Mouse (Mus musculus): ENCODE results near the gene Elp1. TPM values are rescaled to one million over a fixed set of nuclear protein-coding genes. Genes with fewer than 3 reads are reported as not detected.

Gene Elp1
- polyA plus RNA-seq, 1 experiment from 2014 or later, result 25.5 TPM

DNA sequence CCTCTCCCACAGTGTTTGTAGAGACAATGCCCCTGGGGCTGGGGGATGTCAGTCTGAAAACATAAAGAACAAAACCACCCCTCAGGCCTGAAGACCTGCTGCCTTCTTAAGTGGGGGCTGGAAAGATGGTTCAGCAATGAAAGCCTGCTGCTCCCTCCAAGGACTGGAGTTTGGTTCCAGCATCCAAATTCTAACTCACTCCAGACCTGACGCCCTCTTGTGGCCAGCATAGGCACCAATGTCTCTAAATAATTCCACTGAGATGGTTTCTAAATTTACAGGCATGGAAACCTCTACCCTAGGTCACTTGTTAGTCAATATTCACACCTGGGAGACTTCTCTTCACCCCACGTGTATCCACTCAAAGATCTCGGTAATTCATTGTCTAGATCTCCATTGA is 80.7 kb downstream of the Elp1 start:
- WGBS, result 36% methylated on average over 3 of the region's 3 CpGs
- Histone ChIP-seq H3K27ac (ENCODE audit: low read length) (no peak overlapping the region), H3K36me3 (ENCODE audit: control insufficient read depth, insufficient read depth, low read length) (no peaks in the 10 kb centered on the region), H3K4me1 (ENCODE audit: control insufficient read depth, insufficient read depth, low read length) (no peaks in the 10 kb centered on the region), H3K9ac (ENCODE audit: low read depth, low read length) (no peak overlapping the region), H3K27me3 (replicated peaks; ENCODE audit: control insufficient read depth, insufficient read depth, low read length) (no peaks in the 10 kb centered on the region), H3K9me3 (ENCODE audit: control insufficient read depth, low read length) (no peaks in the 10 kb centered on the region), H3K4me3 (ENCODE audit: low read length) (no peak overlapping the region), H3K4me2 (ENCODE audit: low read depth, low read length) (no peak overlapping the region)
- ATAC-seq, result no peak

- H3K4me1 ChIP-seq (ENCODE audit: control insufficient read depth, insufficient read depth, low read length), result no peaks in the 10 kb centered on the region
- no peak overlapping the region for H3K4me3 ChIP-seq (ENCODE audit: low read length)
- H3K27me3 ChIP-seq (replicated peaks; ENCODE audit: control insufficient read depth, insufficient read depth, low read length), result no peaks in the 10 kb centered on the region
- H3K9ac ChIP-seq (ENCODE audit: low read depth, low read length), result no peak overlapping the region
- no peak overlapping the region for H3K27ac ChIP-seq (ENCODE audit: low read length)
- no peak overlapping the region for H3K4me2 ChIP-seq (ENCODE audit: low read depth, low read length)
- WGBS, result 78% methylated on average over 9 of the region's 9 CpGs
- ATAC-seq, result no peak
- H3K9me3 ChIP-seq (ENCODE audit: control insufficient read depth, low read length), result no peaks in the 10 kb centered on the region
- no peaks in the 10 kb centered on the region for H3K36me3 ChIP-seq (ENCODE audit: control insufficient read depth, insufficient read depth, low read length)
Measured at GRCm38 (mm10) chr4:56720403-56720802, 81.7 kb downstream of the Elp1 start.

DNA sequence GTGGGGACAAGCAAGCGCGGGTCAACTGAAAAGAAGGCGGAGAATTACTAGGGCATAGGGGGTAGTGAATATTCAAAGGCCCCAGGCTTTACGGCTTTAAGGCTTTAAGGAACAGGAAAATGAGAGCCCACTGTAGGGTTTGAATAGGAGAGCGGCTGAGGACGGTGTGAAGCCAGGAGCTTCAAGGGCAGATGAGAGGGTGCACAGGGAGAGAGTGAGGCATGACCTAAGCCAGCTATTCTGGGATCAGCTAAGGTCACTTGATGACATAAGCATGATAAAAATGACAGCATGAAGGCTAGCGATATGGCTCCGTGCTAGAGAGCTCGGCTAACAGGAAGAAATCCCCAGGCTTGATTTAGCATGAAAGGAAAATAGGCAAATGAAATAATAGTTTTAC is 82.7 kb downstream of the Elp1 start:
- H3K36me3 ChIP-seq (ENCODE audit: control insufficient read depth, insufficient read depth, low read length), result no peaks in the 10 kb centered on the region
- H3K9me3 ChIP-seq (ENCODE audit: control insufficient read depth, low read length), result no peaks in the 10 kb centered on the region
- no peaks in the 10 kb centered on the region for H3K4me1 ChIP-seq (ENCODE audit: control insufficient read depth, insufficient read depth, low read length)
- 64% methylated on average over 9 of the region's 9 CpGs for WGBS
- no peak overlapping the region for H3K4me2 ChIP-seq (ENCODE audit: low read depth, low read length)
- no peak overlapping the region for H3K27ac ChIP-seq (ENCODE audit: low read length)
- H3K9ac ChIP-seq (ENCODE audit: low read depth, low read length), result no peak overlapping the region
- H3K27me3 ChIP-seq (replicated peaks; ENCODE audit: control insufficient read depth, insufficient read depth, low read length), result no peaks in the 10 kb centered on the region
- ATAC-seq, result no peak
- no peak overlapping the region for H3K4me3 ChIP-seq (ENCODE audit: low read length)

DNA sequence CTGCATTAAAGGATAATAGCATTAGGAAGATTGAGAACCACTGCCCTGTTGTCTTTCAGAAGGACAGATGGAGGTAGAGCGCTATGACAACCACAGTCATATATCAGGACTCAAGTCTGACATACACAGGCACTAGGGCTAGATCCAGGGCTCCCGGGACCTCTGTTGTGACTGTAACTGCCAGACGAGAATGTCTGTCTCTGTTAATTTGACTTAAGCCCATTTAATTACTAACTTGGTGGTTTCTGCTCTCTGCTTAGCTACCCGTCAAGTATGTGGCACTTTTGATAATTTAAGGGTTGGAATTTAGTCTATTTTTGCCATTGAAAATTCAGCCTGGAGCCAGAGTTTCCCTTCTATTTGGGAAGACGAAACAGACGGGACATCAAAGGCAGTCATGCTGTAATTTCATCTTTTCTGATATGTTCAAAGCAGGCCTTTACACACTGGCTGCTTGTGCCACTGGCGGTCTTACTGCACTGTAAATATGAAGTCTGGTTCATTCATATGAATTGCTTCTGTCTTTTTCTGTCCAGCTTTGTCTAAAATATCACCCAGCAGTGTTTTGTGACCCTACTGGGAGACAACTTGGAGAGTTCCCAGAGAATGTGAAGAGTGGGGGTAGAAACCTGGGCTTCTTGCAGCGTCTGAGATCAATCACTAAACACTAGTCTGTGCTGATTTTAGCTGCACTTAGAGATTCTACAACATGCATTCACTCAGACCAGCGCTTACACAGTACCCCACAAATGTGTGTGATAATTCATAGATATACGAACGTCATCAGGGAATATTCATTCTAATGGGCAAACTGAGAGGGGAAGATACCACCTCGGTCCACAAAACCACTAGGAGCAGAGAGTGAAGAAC is 83.3 kb downstream of the Elp1 start:
- Histone ChIP-seq H3K27ac (ENCODE audit: low read length) (no peak overlapping the region), H3K36me3 (ENCODE audit: control insufficient read depth, insufficient read depth, low read length) (no peaks in the 10 kb centered on the region), H3K4me3 (ENCODE audit: low read length) (no peak overlapping the region), H3K27me3 (replicated peaks; ENCODE audit: control insufficient read depth, insufficient read depth, low read length) (no peaks in the 10 kb centered on the region), H3K9ac (ENCODE audit: low read depth, low read length) (no peak overlapping the region), H3K4me2 (ENCODE audit: low read depth, low read length) (no peak overlapping the region), H3K4me1 (ENCODE audit: control insufficient read depth, insufficient read depth, low read length) (no peaks in the 10 kb centered on the region), H3K9me3 (ENCODE audit: control insufficient read depth, low read length) (no peaks in the 10 kb centered on the region)
- WGBS, result 62% methylated on average over 12 of the region's 12 CpGs
- no peak for ATAC-seq

GRCm38 (mm10) chr4:56717932-56718331 is 84.2 kb downstream of the Elp1 start:
- Histone ChIP-seq H3K4me3 (ENCODE audit: low read length) (no peak overlapping the region), H3K27ac (ENCODE audit: low read length) (no peak overlapping the region), H3K9ac (ENCODE audit: low read depth, low read length) (no peak overlapping the region), H3K36me3 (ENCODE audit: control insufficient read depth, insufficient read depth, low read length) (no peaks in the 10 kb centered on the region), H3K27me3 (replicated peaks; ENCODE audit: control insufficient read depth, insufficient read depth, low read length) (no peaks in the 10 kb centered on the region), H3K9me3 (ENCODE audit: control insufficient read depth, low read length) (no peaks in the 10 kb centered on the region), H3K4me2 (ENCODE audit: low read depth, low read length) (no peak overlapping the region), H3K4me1 (ENCODE audit: control insufficient read depth, insufficient read depth, low read length) (no peaks in the 10 kb centered on the region)
- WGBS, result 83% methylated on average over 3 of the region's 3 CpGs
- no peak for ATAC-seq

DNA sequence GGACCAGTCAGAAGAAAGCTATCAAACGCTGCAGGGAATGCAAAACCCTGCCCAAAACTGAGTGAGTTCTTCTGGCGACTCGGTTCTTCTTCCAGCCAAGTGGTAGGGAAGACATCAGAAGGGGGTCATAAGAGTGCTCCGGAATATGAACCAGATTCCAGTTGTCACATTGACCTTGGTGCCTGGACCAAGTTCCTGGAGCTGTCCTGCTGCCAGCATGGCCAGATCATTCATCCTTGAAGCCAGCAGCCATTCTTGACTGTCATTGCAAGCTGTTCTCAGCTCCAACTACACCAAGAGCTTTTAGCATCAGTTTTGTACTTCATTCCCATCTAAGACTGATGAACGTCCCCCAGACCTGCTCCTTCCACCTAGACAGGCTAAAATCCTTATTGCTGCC is 85.3 kb downstream of the Elp1 start:
- no peak for ATAC-seq
- Histone ChIP-seq H3K27me3 (replicated peaks; ENCODE audit: control insufficient read depth, insufficient read depth, low read length) (no peaks in the 10 kb centered on the region), H3K4me1 (ENCODE audit: control insufficient read depth, insufficient read depth, low read length) (no peaks in the 10 kb centered on the region), H3K9ac (ENCODE audit: low read depth, low read length) (no peak overlapping the region), H3K9me3 (ENCODE audit: control insufficient read depth, low read length) (no peaks in the 10 kb centered on the region), H3K4me3 (ENCODE audit: low read length) (no peak overlapping the region), H3K27ac (ENCODE audit: low read length) (no peak overlapping the region), H3K4me2 (ENCODE audit: low read depth, low read length) (no peak overlapping the region), H3K36me3 (ENCODE audit: control insufficient read depth, insufficient read depth, low read length) (no peaks in the 10 kb centered on the region)
- WGBS, result 50% methylated on average over 5 of the region's 5 CpGs

- Histone ChIP-seq H3K36me3 (ENCODE audit: control insufficient read depth, insufficient read depth, low read length) (no peaks in the 10 kb centered on the region), H3K27ac (ENCODE audit: low read length) (no peak overlapping the region), H3K9ac (ENCODE audit: low read depth, low read length) (no peak overlapping the region), H3K4me2 (ENCODE audit: low read depth, low read length) (no peak overlapping the region), H3K4me1 (ENCODE audit: control insufficient read depth, insufficient read depth, low read length) (no peaks in the 10 kb centered on the region), H3K4me3 (ENCODE audit: low read length) (no peak overlapping the region), H3K9me3 (ENCODE audit: control insufficient read depth, low read length) (no peaks in the 10 kb centered on the region), H3K27me3 (replicated peaks; ENCODE audit: control insufficient read depth, insufficient read depth, low read length) (no peaks in the 10 kb centered on the region)
- 86% methylated on average over 3 of the region's 3 CpGs for WGBS
- ATAC-seq, result no peak
Measured at GRCm38 (mm10) chr4:56713155-56713554, 89.0 kb downstream of the Elp1 start.

GRCm38 (mm10) chr4:56702234-56702633 is 99.9 kb downstream of the Elp1 start:
- Histone ChIP-seq H3K4me3 (ENCODE audit: low read length) (no peak overlapping the region), H3K9ac (ENCODE audit: low read depth, low read length) (no peak overlapping the region), H3K4me1 (ENCODE audit: control insufficient read depth, insufficient read depth, low read length) (no peaks in the 10 kb centered on the region), H3K4me2 (ENCODE audit: low read depth, low read length) (no peak overlapping the region), H3K9me3 (ENCODE audit: control insufficient read depth, low read length) (no peaks in the 10 kb centered on the region), H3K27me3 (replicated peaks; ENCODE audit: control insufficient read depth, insufficient read depth, low read length) (no peaks in the 10 kb centered on the region), H3K27ac (ENCODE audit: low read length) (no peak overlapping the region), H3K36me3 (ENCODE audit: control insufficient read depth, insufficient read depth, low read length) (no peaks in the 10 kb centered on the region)
- no peak for ATAC-seq
- 35% methylated on average over 10 of the region's 10 CpGs for WGBS

Data from intestine, embryonic 16.5 days (tissue).